Mouse (Mus musculus) layer of hippocampus, adult 9-11 months (tissue): ENCODE results near the gene Kctd21.

Experiments used
- DNase-seq: peaks from one replicate; pipeline ENCODE4 v3.0.0; 2022

The Kctd21 gene

GRCm38 (mm10) chr7:97331726-97332666 is at the start of gene Kctd21, which contains the start of gene Usp35:
Gene Kctd21, plus strand, starts transcription at chr7:97332327.
Gene Usp35, minus strand, starts transcription at chr7:97332020.
- DNase-seq = peak; percentile 97

GRCm38 (mm10) chr7:97296986-97297385 is 35.1 kb upstream of the Kctd21 start:
- DNase-seq = no peak

GRCm38 (mm10) chr7:97297466-97297865 is 34.7 kb upstream of the Kctd21 start:
- peak; percentile 45 for DNase-seq

GRCm38 (mm10) chr7:97298279-97298678 is 33.8 kb upstream of the Kctd21 start:
- no peak for DNase-seq

- no peak for DNase-seq
Observed at GRCm38 (mm10) chr7:97298943-97299342, 33.2 kb upstream of the Kctd21 start.

- DNase-seq = no peak
Observed at GRCm38 (mm10) chr7:97300914-97301313, 31.2 kb upstream of the Kctd21 start.

GRCm38 (mm10) chr7:97301321-97301720 is 30.8 kb upstream of the Kctd21 start:
- DNase-seq = no peak

GRCm38 (mm10) chr7:97302261-97302660 is 29.9 kb upstream of the Kctd21 start:
- DNase-seq = no peak

GRCm38 (mm10) chr7:97302876-97303275 is 29.3 kb upstream of the Kctd21 start:
- DNase-seq = no peak

- DNase-seq = no peak
Observed at GRCm38 (mm10) chr7:97303614-97304013, 28.5 kb upstream of the Kctd21 start.

GRCm38 (mm10) chr7:97304471-97304870 is 27.7 kb upstream of the Kctd21 start:
- DNase-seq = no peak

GRCm38 (mm10) chr7:97305206-97305605 is 26.9 kb upstream of the Kctd21 start:
- no peak for DNase-seq

- no peak for DNase-seq
Observed at GRCm38 (mm10) chr7:97306813-97307212, 25.3 kb upstream of the Kctd21 start.

- DNase-seq = no peak
Observed at GRCm38 (mm10) chr7:97307546-97307945, 24.6 kb upstream of the Kctd21 start.

GRCm38 (mm10) chr7:97309461-97310340 is 22.4 kb upstream of the Kctd21 start:
- no peak for DNase-seq

- DNase-seq = no peak
Observed at GRCm38 (mm10) chr7:97310341-97310635, 21.8 kb upstream of the Kctd21 start.

- DNase-seq = no peak
Observed at GRCm38 (mm10) chr7:97311620-97312019, 20.5 kb upstream of the Kctd21 start.

GRCm38 (mm10) chr7:97312196-97312595 is 19.9 kb upstream of the Kctd21 start:
- DNase-seq = no peak

GRCm38 (mm10) chr7:97312856-97313255 is 19.3 kb upstream of the Kctd21 start:
- DNase-seq = no peak

GRCm38 (mm10) chr7:97313364-97313995 is 18.6 kb upstream of the Kctd21 start:
- DNase-seq = no peak

GRCm38 (mm10) chr7:97314646-97315045 is 17.5 kb upstream of the Kctd21 start:
- DNase-seq = no peak

- DNase-seq = no peak
Observed at GRCm38 (mm10) chr7:97315656-97316055, 16.5 kb upstream of the Kctd21 start.

GRCm38 (mm10) chr7:97317706-97318105 is 14.4 kb upstream of the Kctd21 start:
- no peak for DNase-seq
